Mouse (Mus musculus) ES-Bruce4 (cell line): ENCODE data around the gene Olfr1341. TPM values are rescaled to one million over a fixed set of nuclear protein-coding genes. Genes with fewer than 3 reads are reported as not detected.

Source experiments
- H3K27ac ChIP-seq: 2 replicates; pipeline ENCODE4 v1.5.1; 2012; ENCODE audit warnings: low read length, inconsistent platforms; ENCODE audit not compliant: insufficient read depth
- H3K27me3 ChIP-seq: 2 replicates; pipeline ENCODE4 v1.6.1; 2012; ENCODE audit warnings: mild to moderate bottlenecking, low read length, inconsistent platforms; ENCODE audit not compliant: control insufficient read depth, poor library complexity, insufficient read depth, severe bottlenecking
- H3K36me3 ChIP-seq: 2 replicates; pipeline ENCODE4 v1.6.1; 2012; ENCODE audit warnings: inconsistent platforms, mild to moderate bottlenecking, low read length, moderate library complexity; ENCODE audit not compliant: control insufficient read depth, poor library complexity, insufficient read depth, severe bottlenecking
- H3K4me1 ChIP-seq: one replicate; pipeline ENCODE4 v1.8.1; 2011; ENCODE audit warnings: low read length; ENCODE audit not compliant: control insufficient read depth, insufficient read depth
- H3K4me3 ChIP-seq: 2 replicates; pipeline ENCODE4 v1.5.1; 2011; ENCODE audit warnings: low read depth, mild to moderate bottlenecking, low read length
- H3K9ac ChIP-seq: 2 replicates; pipeline ENCODE4 v1.6.1; 2012; ENCODE audit warnings: low read depth, mild to moderate bottlenecking, inconsistent platforms; ENCODE audit not compliant: poor library complexity, severe bottlenecking
- H3K9me3 ChIP-seq: replicated peaks from 2 replicates; pipeline ENCODE4 v1.6.1; 2012; ENCODE audit warnings: mild to moderate bottlenecking, low read length, inconsistent platforms; ENCODE audit not compliant: control insufficient read depth, poor library complexity, insufficient read depth, severe bottlenecking
- CTCF ChIP-seq: IDR thresholded peaks from one replicate; pipeline ENCODE4 v1.8.1; 2011; ENCODE audit warnings: low read depth, low read length
- EP300 ChIP-seq: IDR thresholded peaks from 2 replicates; pipeline ENCODE4 v1.6.1; 2011; ENCODE audit warnings: low read depth, low read length; ENCODE audit not compliant: insufficient read depth
- POLR2A ChIP-seq: IDR thresholded peaks from one replicate; pipeline ENCODE4 v1.8.1; 2011; ENCODE audit warnings: low read length; ENCODE audit not compliant: insufficient read depth
- polyA plus RNA-seq: library from polyadenylated mRNA; stranded (reverse); fragments of >200 nt; gene quantifications from 2 replicates; pipeline ENCODE4 v1.2.4, GENCODE M21; 2011; ENCODE audit warnings: low read depth; ENCODE audit not compliant: missing spikeins, insufficient read depth, insufficient read length

Olfr1341 gene
- polyA plus RNA-seq, 1 experiment, result not detected

GRCm38 (mm10) chr4:118741881-118742280 is 38.6 kb downstream of the Olfr1341 start:
- Histone ChIP-seq H3K27ac (peak overlapping the region; percentile 39), H3K4me1 (peaks cover 2% of the 10 kb centered on the region), H3K9me3 (peaks cover 13% of the 10 kb centered on the region), H3K9ac (peak overlapping the region; percentile 65), H3K4me3 (peak overlapping the region; percentile 51), H3K27me3 (peaks cover 1% of the 10 kb centered on the region; the same call in 1 of the 2 replicates), H3K36me3 (no peaks in the 10 kb centered on the region)
- TF ChIP-seq POLR2A (no peak), EP300 (no peak), CTCF (no peak)

GRCm38 (mm10) chr4:118758637-118759036 is 55.3 kb downstream of the Olfr1341 start, which contains the start of gene Olfr1338:
Gene Olfr1338, minus strand, starts transcription at chr4:118758737.
- H3K4me1 ChIP-seq, result no peaks in the 10 kb centered on the region
- no peak within 1 kb of the TSS for H3K27ac ChIP-seq
- H3K9ac ChIP-seq, result no peak within 1 kb of the TSS
- no peaks in the 10 kb centered on the region for H3K27me3 ChIP-seq
- no peak within 1 kb of the TSS for H3K4me3 ChIP-seq
- H3K36me3 ChIP-seq, result no peaks in the 10 kb centered on the region
- TF ChIP-seq POLR2A (no peak), CTCF (no peak), EP300 (no peak)
- no peaks in the 10 kb centered on the region for H3K9me3 ChIP-seq

Other genes starting within 250 kb of the Olfr1341 start
- gene Mpl, start 246.0 kb upstream of the Olfr1341 start, polyA plus RNA-seq, result not detected in 2 replicates
- 0.19 and 0.26 TPM in 2 replicates for gene Tie1, start 213.5 kb upstream of the Olfr1341 start, polyA plus RNA-seq
- gene 2610528J11Rik, start 176.5 kb upstream of the Olfr1341 start, polyA plus RNA-seq, result 19.5 and 20.0 TPM in 2 replicates
- gene Tmem125, start 159.5 kb upstream of the Olfr1341 start, polyA plus RNA-seq, result 9.7 and 11.9 TPM in 2 replicates
- gene Cfap57, start 82.7 kb upstream of the Olfr1341 start, polyA plus RNA-seq, result not detected in 2 replicates
- 126 and 137 TPM in 2 replicates for gene Ebna1bp2, start 82.7 kb upstream of the Olfr1341 start, polyA plus RNA-seq
- not detected in 2 replicates for gene Olfr62, start 44.6 kb upstream of the Olfr1341 start, polyA plus RNA-seq
- gene Olfr1342, start 10.8 kb upstream of the Olfr1341 start, polyA plus RNA-seq, result 0.27 and 0.40 TPM in 2 replicates
- not detected in 2 replicates for gene Olfr1340, start 16.6 kb downstream of the Olfr1341 start, polyA plus RNA-seq
- gene Olfr1339, start 28.7 kb downstream of the Olfr1341 start, polyA plus RNA-seq, result not detected in 2 replicates
- not detected in 2 replicates for gene Olfr1338, start 55.2 kb downstream of the Olfr1341 start, polyA plus RNA-seq
- gene Olfr1337, start 79.1 kb downstream of the Olfr1341 start, polyA plus RNA-seq, result not detected in 2 replicates
- not detected in 2 replicates for gene Olfr1335, start 106.4 kb downstream of the Olfr1341 start, polyA plus RNA-seq
- gene Olfr1333, start 132.8 kb downstream of the Olfr1341 start, polyA plus RNA-seq, result not detected in 2 replicates
- not detected in 2 replicates for gene Olfr1331, start 161.1 kb downstream of the Olfr1341 start, polyA plus RNA-seq
- gene Olfr1330, start 185.1 kb downstream of the Olfr1341 start, polyA plus RNA-seq, result 0.24 TPM in 1 of 2 replicates, not detected in the other
- gene Olfr1329, start 213.9 kb downstream of the Olfr1341 start, polyA plus RNA-seq, result not detected in 2 replicates
- not detected in 2 replicates for gene Olfr1328, start 235.1 kb downstream of the Olfr1341 start, polyA plus RNA-seq